Mouse (Mus musculus) hindbrain, embryonic 14.5 days (tissue): Measurements from ENCODE around the gene Abraxas2. TPM values are rescaled to one million over a fixed set of nuclear protein-coding genes. Genes with fewer than 3 reads are reported as not detected.

ENCODE experiments used
- ATAC-seq: fragments of 200-750 bp; cut with Nextera tagmentation; 2 replicates; pipeline ENCODE4 v1.8.0; 2017; ENCODE audit warnings: moderate number of reproducible peaks, mild to moderate bottlenecking, moderate TSS enrichment, moderate library complexity; ENCODE audit not compliant: low FRiP score
- DNase-seq: peaks from one replicate; pipeline ENCODE4 v3.0.0-alpha.2; 2015; ENCODE audit warnings: low spot score
- H3K27ac ChIP-seq: fragments of 300-500 bp; sonication (generic); 2 replicates; pipeline ENCODE4 v1.5.1; 2014; ENCODE audit warnings: mild to moderate bottlenecking, moderate library complexity
- H3K27me3 ChIP-seq: fragments of 300-500 bp; sonication (generic); 2 replicates; pipeline ENCODE4 v1.6.1; 2014; ENCODE audit warnings: mild to moderate bottlenecking, low read length, mixed read lengths; ENCODE audit not compliant: control insufficient read depth, insufficient read depth
- H3K36me3 ChIP-seq: fragments of 300-500 bp; sonication (generic); replicated peaks from 2 replicates; pipeline ENCODE4 v1.6.1; 2014; ENCODE audit not compliant: control insufficient read depth, insufficient read depth
- H3K4me1 ChIP-seq: fragments of 300-500 bp; sonication (generic); replicated peaks from 2 replicates; pipeline ENCODE4 v1.6.1; 2014; ENCODE audit warnings: antibody characterized with exemption, low read length, mixed read lengths; ENCODE audit not compliant: control insufficient read depth, insufficient read depth
- H3K4me2 ChIP-seq: fragments of 300-500 bp; sonication (generic); replicated peaks from 2 replicates; pipeline ENCODE4 v1.6.1; 2014; ENCODE audit warnings: mild to moderate bottlenecking, moderate library complexity
- H3K4me3 ChIP-seq: fragments of 300-500 bp; sonication (generic); replicated peaks from 2 replicates; pipeline ENCODE4 v1.5.1; 2014; ENCODE audit warnings: mild to moderate bottlenecking, low read length
- H3K9ac ChIP-seq: fragments of 300-500 bp; sonication (generic); 2 replicates; pipeline ENCODE4 v1.6.1; 2014
- H3K9me3 ChIP-seq: fragments of 300-500 bp; sonication (generic); 2 replicates; pipeline ENCODE4 v1.6.1; 2016; ENCODE audit warnings: low read length; ENCODE audit not compliant: control insufficient read depth
- WGBS: fragments of 180-500 bp; shearing (Covaris S2); extraction: QIAGEN DNeasy Blood & Tissue Kit; methylation state at CpG from one replicate; pipeline ENCODE4 v1.1.7; 2014; 5-methylcytosine and 5-hydroxymethylcytosine counted together
- polyA plus RNA-seq: library from polyadenylated mRNA; unstranded; fragments of >200 nt; fragmentation: Nextera tagmentation; extraction: Ambion mirVana; gene quantifications from 2 replicates; pipeline ENCODE4 v1.2.1, GENCODE M21; 2014

Abraxas2 gene
- polyA plus RNA-seq, 1 experiment from 2014 or later: 36.4 TPM

- ATAC-seq: no peak
- Histone ChIP-seq H3K9me3 (no peaks in the 10 kb centered on the region), H3K9ac (no peak overlapping the region), H3K4me3 (no peak overlapping the region), H3K4me2 (no peak overlapping the region), H3K27me3 (no peaks in the 10 kb centered on the region), H3K27ac (no peak overlapping the region), H3K36me3 (no peaks in the 10 kb centered on the region), H3K4me1 (no peaks in the 10 kb centered on the region)
- no peak for DNase-seq
- WGBS: 84% methylated on average over 7 of the region's 7 CpGs
Observed at GRCm38 (mm10) chr7:132892806-132893205, 33.8 kb downstream of the Abraxas2 start.

GRCm38 (mm10) chr7:132893336-132893735 lies 34.3 kb downstream of the Abraxas2 start:
- no peaks in the 10 kb centered on the region for H3K4me1 ChIP-seq
- H3K27ac ChIP-seq: no peak overlapping the region
- WGBS: 84% methylated on average over 1 of the region's 1 CpGs
- H3K36me3 ChIP-seq: no peaks in the 10 kb centered on the region
- ATAC-seq: no peak
- no peaks in the 10 kb centered on the region for H3K27me3 ChIP-seq
- no peak overlapping the region for H3K4me2 ChIP-seq
- no peak for DNase-seq
- H3K9me3 ChIP-seq: no peaks in the 10 kb centered on the region
- no peak overlapping the region for H3K4me3 ChIP-seq
- no peak overlapping the region for H3K9ac ChIP-seq

GRCm38 (mm10) chr7:132894841-132895555 lies 36.0 kb downstream of the Abraxas2 start:
- Histone ChIP-seq H3K4me3 (no peak overlapping the region), H3K36me3 (no peaks in the 10 kb centered on the region), H3K4me1 (no peaks in the 10 kb centered on the region), H3K27me3 (no peaks in the 10 kb centered on the region), H3K27ac (no peak overlapping the region), H3K9ac (no peak overlapping the region), H3K4me2 (no peak overlapping the region), H3K9me3 (no peaks in the 10 kb centered on the region)
- WGBS: 69% methylated on average over 7 of the region's 7 CpGs
- DNase-seq: no peak
- ATAC-seq: no peak

GRCm38 (mm10) chr7:132896206-132896815 lies 37.3 kb downstream of the Abraxas2 start:
- no peak for ATAC-seq
- no peak overlapping the region for H3K9ac ChIP-seq
- H3K27ac ChIP-seq: no peak overlapping the region

GRCm38 (mm10) chr7:132897258-132897657 lies 38.2 kb downstream of the Abraxas2 start:
- ATAC-seq: no peak
- no peaks in the 10 kb centered on the region for H3K36me3 ChIP-seq
- H3K9me3 ChIP-seq: no peaks in the 10 kb centered on the region
- no peak overlapping the region for H3K27ac ChIP-seq
- no peak overlapping the region for H3K4me3 ChIP-seq
- H3K9ac ChIP-seq: no peak overlapping the region
- WGBS: 87% methylated on average over 10 of the region's 10 CpGs
- H3K27me3 ChIP-seq: no peaks in the 10 kb centered on the region
- no peak overlapping the region for H3K4me2 ChIP-seq
- H3K4me1 ChIP-seq: no peaks in the 10 kb centered on the region
- DNase-seq: no peak

More at GRCm38 (mm10) chr7:132896206-132896815, 37.3 kb downstream of the Abraxas2 start:
- Histone ChIP-seq H3K27me3 (no peaks in the 10 kb centered on the region), H3K4me3 (no peak overlapping the region), H3K4me1 (no peaks in the 10 kb centered on the region), H3K36me3 (no peaks in the 10 kb centered on the region), H3K4me2 (no peak overlapping the region), H3K9me3 (no peaks in the 10 kb centered on the region)
- DNase-seq: no peak
- WGBS: 91% methylated on average over 9 of the region's 9 CpGs

GRCm38 (mm10) chr7:132898234-132898633 lies 39.2 kb downstream of the Abraxas2 start:
- H3K4me3 ChIP-seq: no peak overlapping the region
- WGBS: 86% methylated on average over 2 of the region's 2 CpGs

GRCm38 (mm10) chr7:132900826-132901531 lies 42.0 kb downstream of the Abraxas2 start:
- no peaks in the 10 kb centered on the region for H3K9me3 ChIP-seq
- no peak overlapping the region for H3K9ac ChIP-seq
- H3K4me2 ChIP-seq: no peak overlapping the region
- DNase-seq (no peak), ATAC-seq (no peak)
- H3K36me3 ChIP-seq: no peaks in the 10 kb centered on the region
- WGBS: 50% methylated on average over 2 of the region's 2 CpGs
- H3K4me1 ChIP-seq: no peaks in the 10 kb centered on the region
- H3K27me3 ChIP-seq: no peaks in the 10 kb centered on the region
- no peak overlapping the region for H3K4me3 ChIP-seq
- no peak overlapping the region for H3K27ac ChIP-seq

More at GRCm38 (mm10) chr7:132898234-132898633, 39.2 kb downstream of the Abraxas2 start:
- H3K4me2 ChIP-seq: no peak overlapping the region
- ATAC-seq: no peak
- no peak overlapping the region for H3K9ac ChIP-seq
- no peak overlapping the region for H3K27ac ChIP-seq
- no peaks in the 10 kb centered on the region for H3K36me3 ChIP-seq
- no peaks in the 10 kb centered on the region for H3K4me1 ChIP-seq
- no peak for DNase-seq
- no peaks in the 10 kb centered on the region for H3K27me3 ChIP-seq
- H3K9me3 ChIP-seq: no peaks in the 10 kb centered on the region

- no peaks in the 10 kb centered on the region for H3K27me3 ChIP-seq
- ATAC-seq (no peak), DNase-seq (no peak)
- H3K4me2 ChIP-seq: no peak overlapping the region
- H3K4me1 ChIP-seq: no peaks in the 10 kb centered on the region
- no peak overlapping the region for H3K27ac ChIP-seq
- no peak overlapping the region for H3K4me3 ChIP-seq
- H3K36me3 ChIP-seq: no peaks in the 10 kb centered on the region
- H3K9me3 ChIP-seq: no peaks in the 10 kb centered on the region
- no peak overlapping the region for H3K9ac ChIP-seq
- 87% methylated on average over 3 of the region's 3 CpGs for WGBS
Observed at GRCm38 (mm10) chr7:132903796-132904195, 44.8 kb downstream of the Abraxas2 start.

- Histone ChIP-seq H3K27me3 (no peaks in the 10 kb centered on the region), H3K36me3 (no peaks in the 10 kb centered on the region), H3K4me1 (no peaks in the 10 kb centered on the region), H3K4me2 (no peak overlapping the region), H3K4me3 (no peak overlapping the region), H3K27ac (no peak overlapping the region), H3K9me3 (no peaks in the 10 kb centered on the region), H3K9ac (no peak overlapping the region)
- 56% methylated on average over 3 of the region's 3 CpGs for WGBS
- DNase-seq (no peak), ATAC-seq (no peak)
Observed at GRCm38 (mm10) chr7:132921971-132922370, 62.9 kb downstream of the Abraxas2 start.
